Mouse (Mus musculus) lung, postnatal 36 days (tissue): ENCODE data around the gene Gm572.

Experiments used
- DNase-seq: peaks from one replicate; pipeline ENCODE4 v3.0.0; 2022; ENCODE audit warnings: mixed read lengths

The Gm572 gene

DNA sequence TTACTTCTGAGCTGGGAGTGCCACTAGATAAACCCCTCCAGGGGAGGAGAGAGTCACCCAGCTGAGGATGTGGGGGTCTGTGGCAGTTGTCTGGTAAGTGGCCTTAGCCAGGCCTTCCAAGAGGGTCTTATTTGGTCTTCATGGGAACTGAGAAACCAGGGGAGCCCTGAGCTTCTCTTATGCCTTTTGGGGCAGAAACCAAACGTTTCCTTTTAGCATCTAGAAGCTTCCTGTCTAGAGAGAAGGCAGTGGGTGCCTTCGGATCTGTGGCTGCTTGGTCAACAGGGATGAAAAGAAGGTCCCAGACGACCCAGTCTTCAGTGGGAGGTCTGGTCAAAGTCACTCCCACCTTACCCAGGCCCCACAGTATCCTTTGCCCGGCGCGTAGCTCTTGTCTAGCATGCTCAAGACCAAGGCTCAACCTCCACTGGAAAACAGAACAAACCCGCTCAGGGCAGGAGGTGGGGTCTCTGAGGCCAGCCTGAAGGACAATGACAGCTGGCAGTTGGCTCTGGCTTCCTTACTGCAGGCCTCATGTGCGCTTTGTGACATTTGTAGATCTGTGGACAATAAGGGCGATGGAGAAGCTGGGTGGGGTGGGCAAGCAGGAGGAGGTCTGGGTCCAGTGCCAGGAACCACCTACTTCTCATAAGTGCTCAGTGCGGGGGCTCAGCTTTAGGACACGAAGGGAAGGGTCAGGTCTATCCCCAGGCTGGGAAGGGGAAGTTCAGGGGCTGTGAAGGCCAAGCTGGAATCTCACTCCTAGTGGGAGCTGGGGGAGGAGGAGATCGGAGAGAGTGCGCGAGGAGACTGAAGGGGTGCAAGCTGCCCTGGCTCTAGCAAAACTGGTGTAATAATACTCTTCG lies at the start of gene Gm572:
TSS of gene Gm572 (plus strand) at position 27 of the 866 bp plus-strand sequence.
- DNase-seq = no peak

DNA sequence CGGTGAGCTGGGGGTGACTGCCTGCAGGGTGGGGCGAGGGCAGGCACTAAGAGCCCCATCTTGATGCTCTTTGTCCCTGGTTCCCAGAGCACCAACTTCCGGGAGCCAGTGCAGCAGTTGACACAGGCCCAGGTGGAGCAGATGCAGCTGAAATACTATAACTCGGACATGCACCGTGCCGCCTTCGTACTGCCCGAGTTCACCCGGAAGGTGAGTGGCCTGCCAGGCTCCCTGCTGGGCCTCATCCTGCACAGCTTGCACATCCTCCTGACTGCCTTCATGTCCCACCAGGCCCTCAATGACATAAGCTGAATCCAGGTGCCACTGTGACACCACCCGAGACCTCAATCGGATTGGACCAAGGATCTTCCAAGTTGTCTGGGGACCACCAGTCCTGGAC lies 49.1 kb upstream of the Gm572 start:
- DNase-seq = no peak

GRCm38 (mm10) chr4:148595916-148596315 lies 47.2 kb upstream of the Gm572 start:
- no peak for DNase-seq

GRCm38 (mm10) chr4:148596731-148597130 lies 46.4 kb upstream of the Gm572 start:
- DNase-seq = no peak

- DNase-seq = no peak
Observed at GRCm38 (mm10) chr4:148598826-148599225, 44.3 kb upstream of the Gm572 start.

- DNase-seq = no peak
Observed at GRCm38 (mm10) chr4:148600316-148600715, 42.8 kb upstream of the Gm572 start.

GRCm38 (mm10) chr4:148601871-148602270 lies 41.2 kb upstream of the Gm572 start:
- DNase-seq = no peak

DNA sequence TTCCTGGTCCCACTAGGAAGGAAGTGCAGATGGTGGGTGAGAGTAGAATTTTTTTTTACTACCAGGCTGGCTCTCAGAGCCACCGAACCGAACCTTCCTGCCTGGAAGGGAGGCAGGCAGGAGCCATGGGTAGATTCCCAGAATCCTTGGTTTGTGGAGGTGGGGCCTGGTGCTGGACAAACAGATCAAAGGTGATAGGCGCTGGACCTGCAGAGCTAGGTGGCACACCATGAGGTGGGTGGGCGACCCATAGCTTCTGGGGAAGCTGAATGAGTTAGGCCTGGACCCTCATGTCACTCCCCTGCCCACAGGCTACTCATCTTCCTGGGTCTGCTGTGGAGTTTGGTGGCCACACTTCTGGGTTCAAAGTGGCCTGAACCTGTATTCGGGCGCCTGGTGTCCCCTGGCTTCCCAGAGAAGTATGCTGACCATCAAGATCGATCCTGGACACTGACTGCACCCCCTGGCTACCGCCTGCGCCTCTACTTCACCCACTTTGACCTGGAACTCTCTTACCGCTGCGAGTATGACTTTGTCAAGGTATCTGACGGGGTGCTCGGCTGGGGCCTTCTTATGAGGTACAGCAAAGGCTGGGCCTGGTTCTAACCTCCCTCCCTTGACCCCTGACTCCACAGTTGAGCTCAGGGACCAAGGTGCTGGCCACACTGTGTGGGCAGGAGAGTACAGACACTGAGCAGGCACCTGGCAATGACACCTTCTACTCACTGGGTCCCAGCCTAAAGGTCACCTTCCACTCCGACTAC lies 40.6 kb upstream of the Gm572 start, which contains the start of gene Masp2:
TSS of gene Masp2 (plus strand) at position 198 of the 764 bp plus-strand sequence.
- no peak for DNase-seq

DNA sequence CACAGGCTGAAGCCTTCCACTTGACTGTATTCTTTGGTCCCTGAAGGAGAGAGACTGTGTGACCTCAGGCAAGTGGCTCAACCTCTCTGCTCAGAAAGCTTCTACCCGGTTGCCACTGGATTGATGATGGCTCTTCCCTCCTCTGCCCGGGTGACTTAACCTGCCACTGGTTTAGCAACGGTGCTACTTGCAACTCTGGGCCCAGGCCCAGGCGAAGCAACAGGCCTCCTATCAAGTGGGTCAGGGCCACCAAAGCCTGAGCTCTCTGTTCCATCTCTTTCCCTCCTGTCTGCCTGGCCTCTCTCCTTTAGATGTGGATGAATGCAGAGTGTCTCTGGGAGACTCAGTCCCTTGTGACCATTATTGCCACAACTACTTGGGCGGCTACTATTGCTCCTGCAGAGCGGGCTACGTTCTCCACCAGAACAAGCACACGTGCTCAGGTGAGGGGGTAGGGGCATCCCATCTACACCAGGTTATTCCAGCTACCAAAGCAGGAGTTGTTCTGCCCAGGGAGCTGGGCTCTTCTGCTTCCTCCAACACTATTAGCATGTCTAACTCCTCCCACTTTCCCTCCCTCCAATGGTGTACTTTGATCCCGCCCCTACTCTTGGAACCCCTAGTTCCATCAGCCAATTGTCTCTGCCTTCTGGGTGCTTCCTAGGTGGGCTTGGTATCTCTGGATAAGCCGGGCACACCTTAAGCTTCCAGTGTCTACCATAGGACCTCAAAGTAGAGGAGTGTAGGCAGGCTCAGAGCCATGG lies 39.6 kb upstream of the Gm572 start:
- DNase-seq = no peak

DNA sequence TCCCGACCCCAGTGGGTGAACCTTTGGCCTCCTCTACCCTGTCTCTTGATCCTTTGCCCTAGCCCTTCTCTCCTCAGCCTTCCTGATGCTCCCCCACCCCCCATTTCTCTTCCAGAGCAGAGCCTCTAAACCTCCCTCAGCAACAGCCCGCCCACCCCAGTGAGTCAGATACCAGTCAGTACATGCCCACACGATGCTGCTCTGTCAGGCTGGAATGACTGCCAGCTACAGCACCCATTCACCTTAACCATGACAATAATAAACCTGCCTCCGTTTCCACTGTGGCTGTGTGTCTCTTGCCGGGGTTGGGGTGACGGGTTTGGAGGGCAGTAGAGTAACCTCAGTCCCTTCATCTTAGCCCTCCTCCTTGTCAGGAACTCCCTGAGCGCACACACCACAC lies 39.0 kb upstream of the Gm572 start:
- DNase-seq = no peak

DNA sequence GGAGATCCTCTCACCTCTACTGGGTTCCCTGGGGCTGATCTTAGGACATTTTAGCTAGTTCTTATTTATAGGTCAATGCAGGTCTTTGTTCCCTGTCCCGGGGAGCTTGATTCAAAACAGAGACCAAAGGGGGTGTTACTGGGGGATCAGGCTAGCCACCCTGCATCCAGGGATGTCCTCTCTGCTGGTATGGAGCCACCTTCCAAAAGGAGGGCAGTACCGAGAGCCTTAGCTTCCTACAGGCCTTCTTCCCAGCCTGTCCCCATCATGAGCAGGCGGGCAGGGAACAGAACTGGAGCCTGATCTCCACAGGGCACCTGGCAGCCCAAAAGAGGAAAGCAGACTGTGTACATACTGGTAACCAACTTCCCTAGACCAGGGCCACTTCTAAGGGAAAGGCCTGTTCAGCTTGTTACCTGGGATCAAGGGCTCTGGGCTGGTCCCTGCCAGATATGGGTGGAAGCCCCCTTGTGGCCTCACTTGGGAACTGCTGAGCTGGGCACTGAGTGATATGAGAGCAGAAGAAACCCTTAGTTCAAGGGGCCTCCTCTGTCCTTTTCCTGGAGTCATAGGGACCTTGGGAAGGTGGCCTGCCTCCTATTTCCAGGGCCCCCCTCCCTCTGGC lies 38.5 kb upstream of the Gm572 start:
- peak; percentile 84 for DNase-seq

GRCm38 (mm10) chr4:148607758-148608157 lies 35.4 kb upstream of the Gm572 start:
- DNase-seq = peak; percentile 87

DNA sequence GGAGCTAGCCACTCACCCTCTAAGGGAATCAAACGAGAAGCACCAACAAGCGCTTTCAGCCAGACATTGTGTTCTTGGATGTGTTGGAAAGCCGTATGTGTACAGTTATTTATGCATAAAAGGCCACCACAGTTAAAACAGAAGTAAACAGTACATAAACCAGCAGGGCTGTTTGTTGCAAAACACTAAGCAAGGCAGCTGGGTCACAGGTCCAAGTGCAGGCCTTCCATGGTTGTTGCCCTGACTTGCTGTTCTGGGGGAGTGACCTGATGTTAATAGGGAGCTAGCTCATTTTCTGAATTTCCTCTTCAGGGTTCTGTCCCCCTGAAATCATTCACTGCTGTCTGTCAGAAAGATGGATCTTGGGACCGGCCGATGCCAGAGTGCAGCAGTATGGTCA lies 33.3 kb upstream of the Gm572 start:
- no peak for DNase-seq

DNA sequence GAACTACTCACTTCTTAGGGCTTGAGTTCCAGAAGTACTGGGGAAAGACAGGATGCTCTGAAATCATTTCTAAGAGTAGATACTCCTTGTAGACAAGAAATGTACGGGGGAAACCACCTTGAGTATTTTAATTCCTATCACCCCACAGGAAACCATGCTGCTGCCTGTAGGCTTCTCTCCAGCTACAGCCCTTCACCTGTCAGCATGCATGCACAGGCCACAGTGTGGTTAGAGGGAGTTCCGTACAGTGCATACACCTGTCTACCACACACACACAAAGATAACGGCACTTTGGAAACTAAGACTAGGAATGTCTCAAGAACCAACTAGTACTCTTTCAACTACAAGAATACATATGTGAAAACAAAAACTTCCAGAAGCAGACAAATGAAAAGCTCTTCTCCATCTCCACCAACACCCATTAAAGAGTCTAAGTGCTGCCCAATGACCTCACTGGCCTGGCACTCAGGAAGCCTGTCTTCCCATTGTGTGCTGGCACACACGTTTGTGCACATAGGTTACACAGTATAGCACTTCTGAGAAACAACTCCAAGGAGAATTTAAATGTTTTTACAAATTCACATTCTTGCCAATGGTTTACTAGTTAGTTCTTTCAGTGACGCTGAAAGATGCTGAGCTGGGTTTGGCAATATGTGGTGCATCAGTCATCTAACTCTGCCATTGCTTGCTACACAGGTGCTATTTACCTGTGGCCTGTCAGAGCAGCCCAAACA lies 32.3 kb upstream of the Gm572 start:
- no peak for DNase-seq

DNA sequence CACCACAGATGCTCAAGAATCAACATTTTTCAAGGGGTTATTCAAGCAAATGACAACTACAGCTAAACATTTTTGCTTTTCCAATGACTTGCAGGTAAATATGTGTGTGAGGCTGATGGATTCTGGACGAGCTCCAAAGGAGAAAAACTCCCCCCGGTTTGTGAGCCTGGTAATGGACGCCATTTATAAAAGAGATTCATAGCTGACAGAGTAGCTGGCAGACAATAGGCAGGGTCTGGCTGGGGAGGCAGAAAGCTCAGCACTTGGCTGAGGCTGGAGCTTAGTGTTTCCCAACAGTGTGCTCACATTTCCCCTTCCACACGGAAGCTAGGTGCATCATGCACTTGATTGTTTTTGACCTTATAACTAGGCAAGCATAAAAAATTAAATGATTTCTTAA lies 30.6 kb upstream of the Gm572 start:
- DNase-seq = no peak

DNA sequence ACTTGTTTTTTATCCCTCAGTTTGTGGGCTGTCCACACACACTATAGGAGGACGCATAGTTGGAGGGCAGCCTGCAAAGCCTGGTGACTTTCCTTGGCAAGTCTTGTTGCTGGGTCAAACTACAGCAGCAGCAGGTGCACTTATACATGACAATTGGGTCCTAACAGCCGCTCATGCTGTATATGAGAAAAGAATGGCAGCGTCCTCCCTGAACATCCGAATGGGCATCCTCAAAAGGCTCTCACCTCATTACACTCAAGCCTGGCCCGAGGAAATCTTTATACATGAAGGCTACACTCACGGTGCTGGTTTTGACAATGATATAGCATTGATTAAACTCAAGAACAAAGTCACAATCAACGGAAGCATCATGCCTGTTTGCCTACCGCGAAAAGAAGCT lies 29.4 kb upstream of the Gm572 start:
- DNase-seq = no peak

DNA sequence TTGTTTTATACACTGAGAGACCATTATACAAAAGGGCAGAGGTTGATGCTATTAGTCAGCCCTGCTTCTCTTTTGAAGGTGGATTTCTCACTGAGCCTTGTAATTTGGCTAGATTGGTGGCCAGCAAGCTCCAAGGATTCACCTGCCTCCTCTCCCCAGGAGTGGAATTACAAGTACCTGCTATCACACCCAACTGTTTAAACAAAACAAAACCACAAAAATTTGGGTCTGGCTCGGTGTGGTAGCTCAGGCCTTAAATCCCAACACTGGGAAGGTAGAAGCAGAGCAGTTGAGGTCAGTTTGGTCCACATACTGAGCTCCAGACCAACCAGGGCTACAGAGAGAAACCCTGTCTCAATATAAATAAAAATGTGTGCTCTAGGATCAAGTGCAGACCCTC lies 23.3 kb upstream of the Gm572 start:
- peak; percentile 48 for DNase-seq

- no peak for DNase-seq
Observed at GRCm38 (mm10) chr4:148620718-148621117, 22.4 kb upstream of the Gm572 start.

GRCm38 (mm10) chr4:148622485-148622884 lies 20.6 kb upstream of the Gm572 start:
- no peak for DNase-seq

- DNase-seq = no peak
Observed at GRCm38 (mm10) chr4:148623609-148624008, 19.5 kb upstream of the Gm572 start.

- DNase-seq = no peak
Observed at GRCm38 (mm10) chr4:148625010-148625409, 18.1 kb upstream of the Gm572 start.
